Mouse (Mus musculus): Measurements from ENCODE around the gene Mycs.

The Mycs gene

GRCm38 (mm10) chrX:5469165-5469564, at the start of gene Mycs:
Mycs (minus strand) TSS chrX:5469265.
- DNase-seq, result no peak

DNA sequence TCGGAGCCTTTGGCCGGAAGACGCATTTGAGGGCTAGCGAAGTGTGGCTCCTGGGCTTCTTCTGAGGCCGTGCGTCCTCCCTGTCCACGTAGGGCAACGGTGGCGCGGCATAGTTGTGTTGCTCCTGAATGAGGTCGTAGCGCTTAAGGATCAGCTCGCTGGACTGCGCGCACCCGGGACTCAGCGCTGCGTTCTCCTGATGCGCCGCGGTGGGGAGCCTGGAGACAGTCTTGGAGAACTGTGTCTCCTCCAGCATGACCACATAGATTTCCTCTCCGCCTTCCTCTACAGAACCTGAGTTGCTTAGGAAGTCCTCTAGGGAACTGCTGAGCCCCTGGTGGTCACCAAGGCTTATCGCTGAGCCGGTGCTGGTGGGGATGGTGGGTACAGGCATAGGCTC, 1.0 kb downstream of the Mycs start:
- DNase-seq, result no peak
